Mouse (Mus musculus): ENCODE results near the gene Gm3147.
"Not testable (repeated sequence)": the region's sequence is repeated elsewhere in the genome, so short reads cannot be mapped to it uniquely, and the experiment has no call there.

Gene Gm3147

GRCm38 (mm10) chr5:94616242-94616641 is at the start of gene Gm3147:
TSS of gene Gm3147 (minus strand) at chr5:94616342.
- not testable (repeated sequence) for DNase-seq (ENCODE audit: low spot score in 2 of 2)

GRCm38 (mm10) chr5:94648082-94648481 is 31.9 kb upstream of the Gm3147 start, which contains the start of gene Gm6205:
TSS of gene Gm6205 (plus strand) at chr5:94648382.
- not testable (repeated sequence) for DNase-seq (ENCODE audit: low spot score in 2 of 2)

- DNase-seq (ENCODE audit: low spot score in 2 of 2): not testable (repeated sequence)
Observed at GRCm38 (mm10) chr5:94623679-94624078, 7.5 kb upstream of the Gm3147 start, which contains the start of gene Gm6509. TSS of gene Gm6509 (plus strand) at chr5:94623979.

All from spleen, postnatal 14 days (tissue).